Mouse (Mus musculus) small intestine, adult 2 months (tissue): ENCODE measurements around the gene Zfp423.

Experiments used
- CTCF ChIP-seq: fragments of 200-500 bp; IDR thresholded peaks from 2 replicates; pipeline ENCODE4 v1.5.1; 2012; ENCODE audit warnings: low read depth, mild to moderate bottlenecking, control low read depth, inconsistent platforms, low read length, moderate library complexity, mixed read lengths; ENCODE audit not compliant: insufficient replicate concordance, insufficient read length; ENCODE audit errors: extremely low read depth
- POLR2A ChIP-seq: fragments of 200-500 bp; IDR thresholded peaks from 2 replicates; pipeline ENCODE4 v1.6.1; 2012; ENCODE audit warnings: low read depth, mild to moderate bottlenecking, control low read depth, inconsistent platforms, low read length, moderate library complexity

GRCm38 (mm10) chr8:87944225-87944934 lies 15.0 kb downstream of the Zfp423 start:
- TF ChIP-seq CTCF, result no peak
- TF ChIP-seq POLR2A, result no peak
